Mouse (Mus musculus): ENCODE measurements around the gene Tnfrsf1b.

- no peak for TF ChIP-seq E2F4 (IDR thresholded peaks at IDR 0.05; ENCODE audit: insufficient read depth)
- TF ChIP-seq MAX (IDR thresholded peaks at IDR 0.05; ENCODE audit: low read depth), result no peak
- TF ChIP-seq MYOG (IDR thresholded peaks at IDR 0.05; ENCODE audit: control insufficient read depth in 1 of 3, insufficient read depth in 1 of 3, insufficient read length in 2 of 3, low read depth in 2 of 3), result peak; percentile 70 to 86 (median 85)
- no peak for TF ChIP-seq USF1 (IDR thresholded peaks at IDR 0.05; ENCODE audit: low read depth)
Measured at GRCm38 (mm10) chr4:145193991-145194511, 52.6 kb downstream of the Tnfrsf1b start.
